ENCODE assay signal across 16 mouse cellular contexts in the genomic region with DNA sequence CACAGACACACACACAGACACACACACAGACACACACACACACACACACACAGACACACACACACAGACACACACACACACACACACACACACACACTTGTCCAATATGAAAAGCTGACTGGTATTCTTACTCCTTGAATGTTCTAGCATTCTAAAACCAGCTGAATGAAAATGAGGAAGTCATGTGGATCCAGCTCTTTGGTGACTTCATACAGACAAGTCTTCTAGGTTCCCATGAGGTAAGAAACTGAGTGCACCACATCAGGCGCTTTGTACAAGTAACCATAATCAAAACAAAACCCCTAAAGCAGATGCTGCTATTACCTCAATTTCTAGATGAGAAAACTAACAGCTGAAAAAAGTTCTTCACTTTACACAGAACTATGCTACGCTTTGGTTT.
"Had no signal": no experiment of that assay in that cellular context is flagged by ENCODE, and none has a peak within 500 bp of the region (broad histone marks: within the 10 kb centered on the region; RNA-seq: fewer than 3 reads in every experiment).

No protein-coding gene starts in this region.

- H3K27ac ChIP-seq: limb, embryonic 10.5 days; limb, embryonic 13.5 days; liver, embryonic 12.5 days; liver, embryonic 15.5 days; lung, embryonic 15.5 days; stomach, embryonic 15.5 days had no signal

- H3K4me3 ChIP-seq: limb, embryonic 10.5 days; limb, embryonic 13.5 days; liver, embryonic 12.5 days; liver, embryonic 15.5 days; lung, embryonic 15.5 days; stomach, embryonic 15.5 days had no signal

- DNase-seq: kidney, adult 2 months; kidney, postnatal 10 days; kidney, postnatal 36 days; liver; lung, adult 18-20 months; lung, postnatal 10 days; lung, postnatal 36 days; midbrain, embryonic 14.5 days; right cerebral cortex, postnatal 4 days; thymus, postnatal 25 days had no signal

- H3K4me2 ChIP-seq: limb, embryonic 13.5 days; liver, embryonic 12.5 days; liver, embryonic 15.5 days; lung, embryonic 15.5 days; stomach, embryonic 15.5 days had no signal

- ATAC-seq: liver, embryonic 12.5 days had no signal

- H3K9me3 ChIP-seq: limb, embryonic 10.5 days; limb, embryonic 13.5 days; liver, embryonic 12.5 days; liver, embryonic 15.5 days; lung, embryonic 15.5 days; stomach, embryonic 15.5 days had no signal

- H3K4me1 ChIP-seq: limb, embryonic 10.5 days; limb, embryonic 13.5 days; liver, embryonic 12.5 days; liver, embryonic 15.5 days; lung, embryonic 15.5 days; stomach, embryonic 15.5 days had no signal

- H3K27me3 ChIP-seq: limb, embryonic 13.5 days; liver, embryonic 12.5 days; liver, embryonic 15.5 days; lung, embryonic 15.5 days; stomach, embryonic 15.5 days had no signal

- H3K9ac ChIP-seq: limb, embryonic 13.5 days; liver, embryonic 12.5 days; liver, embryonic 15.5 days; lung, embryonic 15.5 days; stomach, embryonic 15.5 days had no signal
